Mouse (Mus musculus) brain, embryonic 14.5 days (tissue): ENCODE data around the gene Tulp2. TPM values are rescaled to one million over a fixed set of nuclear protein-coding genes. Genes with fewer than 3 reads are reported as not detected.

ENCODE experiments used
- DNase-seq: peaks from one replicate; pipeline ENCODE4 v3.0.0-alpha.2; 2011; ENCODE audit warnings: low read depth
- CTCF ChIP-seq: fragments of 200-500 bp; IDR thresholded peaks from 2 replicates; pipeline ENCODE4 v1.5.1; 2012; ENCODE audit warnings: inconsistent platforms, mild to moderate bottlenecking, moderate library complexity, borderline replicate concordance; ENCODE audit not compliant: insufficient read depth, insufficient read length; ENCODE audit errors: extremely low read depth
- POLR2A ChIP-seq: fragments of 200-500 bp; IDR thresholded peaks from 2 replicates; pipeline ENCODE4 v1.6.1; 2012; ENCODE audit warnings: mild to moderate bottlenecking, inconsistent platforms, borderline replicate concordance; ENCODE audit not compliant: poor library complexity, insufficient read depth, insufficient read length, severe bottlenecking; ENCODE audit errors: extremely low read depth
- polyA plus RNA-seq: library from polyadenylated mRNA; depleted of rRNA; stranded (reverse); fragments of >200 nt; gene quantifications from 2 replicates; pipeline ENCODE4 v1.2.3, GENCODE M21; 2012

The Tulp2 gene
- polyA plus RNA-seq, 1 experiment, result 0.11 TPM

DNA sequence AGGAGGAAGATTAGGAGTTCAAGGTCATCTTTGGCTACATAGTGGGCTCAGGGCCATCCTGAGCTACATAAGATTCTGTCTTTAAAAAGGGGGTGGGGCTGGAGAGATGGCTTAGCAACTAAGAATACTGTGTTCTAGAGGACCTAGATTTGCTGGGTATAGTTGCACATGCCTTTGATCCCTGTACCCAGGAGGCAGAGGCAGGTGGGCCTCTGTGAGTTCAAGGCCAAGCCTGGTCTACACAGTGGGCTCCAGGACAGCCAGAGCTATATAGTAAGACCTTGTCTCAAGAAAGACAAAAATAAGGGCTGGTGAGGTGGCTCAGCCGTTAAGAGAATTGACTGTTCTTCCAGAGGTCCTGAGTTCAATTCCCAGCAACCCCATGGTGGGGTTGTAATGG lies 31.7 kb upstream of the Tulp2 start:
- TF ChIP-seq CTCF (no peak), POLR2A (no peak)
- no peak for DNase-seq

DNA sequence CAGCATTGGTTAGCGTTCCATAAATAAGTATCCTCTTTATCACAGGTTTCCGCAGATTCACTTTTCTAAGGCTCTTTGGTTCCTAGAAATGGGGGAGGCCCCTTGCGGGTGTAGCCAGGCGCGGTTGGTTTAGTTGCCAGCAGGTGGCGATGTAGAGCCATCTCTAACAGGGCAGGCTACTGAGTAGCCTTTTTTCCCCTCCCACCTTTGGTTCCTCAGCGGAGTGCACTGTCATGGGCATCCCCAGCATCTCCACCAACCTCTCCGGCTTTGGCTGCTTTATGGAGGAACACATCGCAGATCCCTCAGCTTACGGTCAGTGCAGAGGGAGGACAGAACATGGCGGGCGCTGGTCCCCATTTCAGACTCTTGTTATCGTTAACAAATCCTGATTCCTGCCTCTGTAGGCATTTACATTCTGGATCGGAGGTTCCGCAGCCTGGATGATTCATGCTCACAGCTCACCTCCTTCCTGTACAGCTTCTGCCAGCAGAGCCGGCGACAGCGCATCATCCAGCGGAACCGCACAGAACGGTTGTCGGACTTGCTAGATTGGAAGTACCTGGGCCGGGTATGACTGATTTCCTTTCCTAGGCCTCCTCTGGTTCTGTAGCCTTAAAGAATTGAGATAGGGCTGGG lies 30.2 kb upstream of the Tulp2 start:
- TF ChIP-seq POLR2A (no peak), CTCF (peak; percentile 87)
- peak; percentile 81 for DNase-seq

DNA sequence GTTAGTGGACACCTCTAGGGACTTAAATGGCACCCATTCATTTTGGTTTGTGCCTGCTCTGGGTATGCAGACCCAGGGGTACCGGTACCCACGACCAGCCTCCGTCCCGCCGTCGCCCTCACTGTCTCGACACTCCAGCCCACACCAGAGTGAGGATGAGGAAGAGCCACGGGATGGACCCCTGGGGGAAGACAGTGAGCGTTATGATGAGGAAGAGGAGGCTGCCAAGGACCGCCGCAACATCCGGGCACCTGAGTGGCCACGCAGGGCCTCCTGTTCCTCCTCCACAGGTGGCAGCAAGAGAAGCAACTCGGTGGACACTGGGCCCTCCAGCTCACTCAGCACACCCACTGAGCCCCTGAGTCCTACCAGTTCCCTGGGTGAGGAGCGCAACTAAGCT lies 26.7 kb upstream of the Tulp2 start:
- no peak for DNase-seq
- TF ChIP-seq POLR2A, result no peak
- no peak for TF ChIP-seq CTCF

DNA sequence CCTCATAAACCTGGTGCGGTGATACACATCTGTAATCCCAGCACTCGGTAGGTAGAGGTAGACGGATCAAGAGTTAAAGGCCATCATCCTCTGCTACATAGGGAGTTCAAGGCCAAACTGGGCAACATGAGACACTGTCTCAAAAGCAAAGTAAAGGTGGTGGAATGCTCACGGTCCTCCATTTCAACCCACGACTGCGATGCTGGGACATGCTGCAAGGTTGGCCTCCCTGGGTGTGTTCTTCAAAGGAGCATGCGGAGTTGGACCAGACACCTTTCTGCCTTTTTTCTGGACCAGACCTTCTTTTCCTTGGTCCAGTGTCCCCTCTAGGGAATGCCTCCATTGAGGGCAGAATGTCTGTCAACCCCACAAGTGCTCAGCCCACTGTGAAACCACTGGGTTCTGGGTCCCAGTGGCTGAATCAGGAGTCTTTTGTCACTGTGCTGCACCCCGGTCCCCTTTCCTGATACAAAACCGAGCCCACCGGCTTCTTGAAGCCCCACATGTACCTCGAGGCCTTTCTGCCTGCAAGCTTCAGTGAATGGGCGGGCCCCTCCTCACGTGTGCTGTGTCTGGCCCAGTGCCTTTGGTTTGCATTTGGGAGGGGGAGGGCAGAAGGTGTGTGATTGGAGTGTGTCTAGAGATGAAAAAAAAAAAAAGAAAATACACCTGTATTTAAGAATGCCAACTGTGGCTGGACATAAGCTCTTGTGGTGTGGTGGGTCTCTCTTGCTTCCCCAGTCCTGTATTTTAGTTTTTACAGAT lies 25.6 kb upstream of the Tulp2 start:
- no peak for DNase-seq
- TF ChIP-seq POLR2A, result no peak
- no peak for TF ChIP-seq CTCF

DNA sequence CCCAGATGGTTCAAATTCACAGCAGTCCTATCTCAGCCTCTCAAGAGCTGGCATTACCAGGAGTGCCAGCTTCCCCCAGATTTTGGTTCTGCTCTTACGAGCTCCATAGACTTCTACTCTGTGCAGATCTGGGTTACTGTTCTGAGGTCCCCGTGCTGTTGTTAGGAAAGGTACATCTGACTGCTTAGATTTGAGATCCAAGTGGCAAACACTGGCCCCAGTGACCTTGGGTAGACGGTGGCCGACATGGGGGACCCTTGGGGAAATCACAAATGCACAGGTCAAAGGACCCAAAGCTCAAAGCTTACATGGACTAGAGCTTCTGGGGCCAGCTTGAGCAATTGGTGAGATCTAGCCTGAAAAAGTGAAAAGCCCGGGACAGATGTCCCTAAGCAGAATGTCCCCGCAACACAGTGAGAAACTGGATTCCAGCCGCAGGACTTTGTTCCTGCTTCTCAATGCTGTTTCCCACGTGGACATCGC lies 24.9 kb upstream of the Tulp2 start:
- TF ChIP-seq POLR2A (no peak), CTCF (no peak)
- no peak for DNase-seq

DNA sequence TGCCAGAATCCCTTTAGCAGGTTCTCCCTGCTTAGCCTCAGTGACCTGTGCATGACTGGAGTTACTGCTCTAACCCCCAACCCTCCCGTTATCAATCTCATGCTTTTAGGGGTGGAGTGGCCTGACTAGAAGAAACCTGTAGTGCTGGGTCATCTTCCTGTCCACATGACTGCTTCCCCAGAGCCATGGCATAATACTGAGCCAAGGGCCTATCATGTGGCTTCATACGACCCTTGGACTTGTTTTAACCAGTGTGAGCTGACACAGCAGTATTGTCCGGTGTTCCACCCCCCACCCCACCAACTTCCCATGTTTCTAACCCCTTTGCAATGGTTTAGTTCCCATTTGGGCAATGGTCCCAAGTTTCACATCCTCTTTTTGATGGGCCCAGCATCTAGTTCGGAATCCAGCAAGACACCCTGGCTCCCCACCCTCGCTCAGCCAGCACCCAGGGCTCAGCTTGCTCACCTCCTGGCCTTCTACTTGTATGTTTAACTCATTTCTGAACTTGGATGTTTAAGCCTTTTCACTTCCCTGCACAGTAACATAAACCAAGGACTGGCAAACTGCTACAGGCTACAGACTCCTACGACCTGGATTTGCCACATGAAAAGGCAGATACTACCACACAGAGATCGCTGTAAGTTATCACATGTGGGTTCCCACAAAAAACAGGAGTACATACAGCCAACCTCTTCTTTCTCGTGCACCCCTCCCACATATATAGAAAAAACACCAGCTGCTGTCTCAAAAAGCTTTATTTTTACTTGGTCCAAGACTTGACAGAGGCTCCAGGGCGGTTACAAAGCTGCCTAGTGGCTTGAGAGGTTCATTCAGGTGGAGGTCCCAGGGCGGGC lies 24.2 kb upstream of the Tulp2 start:
- no peak for TF ChIP-seq POLR2A
- no peak for TF ChIP-seq CTCF
- no peak for DNase-seq

DNA sequence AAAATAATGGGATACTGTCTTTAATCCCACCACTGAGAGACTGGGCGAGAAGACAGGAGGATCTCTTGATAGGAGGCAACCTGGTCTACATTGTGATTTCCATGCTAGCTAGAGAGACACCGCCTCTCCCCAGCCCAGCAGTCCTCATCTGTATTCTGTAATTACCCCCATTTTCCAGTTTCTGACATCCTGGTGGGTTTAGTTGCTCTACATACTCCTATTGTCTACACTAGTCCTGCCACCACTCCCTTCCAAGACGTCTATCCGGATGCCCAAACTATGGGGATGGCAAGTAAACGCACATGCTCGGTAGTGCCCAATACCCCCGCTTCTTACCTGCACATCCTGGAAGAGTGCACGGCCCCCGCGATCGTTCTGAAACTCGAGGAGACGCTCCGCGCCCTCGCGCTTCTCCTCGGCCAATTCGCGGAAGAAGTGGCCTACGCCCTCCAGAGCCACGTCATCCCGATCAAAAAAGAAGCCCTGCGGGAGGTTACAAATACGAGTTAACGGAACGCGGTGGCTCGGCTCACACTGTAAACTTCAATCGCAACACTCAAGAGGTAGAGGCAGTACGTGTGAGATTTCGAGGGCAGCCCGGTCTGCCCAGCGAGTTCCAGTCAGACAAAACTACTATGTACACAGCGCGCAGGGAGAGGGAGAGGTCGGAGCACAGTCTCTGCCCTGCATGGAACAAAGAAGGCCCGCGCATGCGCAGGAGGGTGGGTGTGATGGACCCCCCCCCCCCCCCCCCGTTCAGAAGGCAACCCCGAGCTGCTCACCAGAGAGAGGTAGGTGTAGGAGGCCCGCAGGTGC lies 22.7 kb upstream of the Tulp2 start:
- peak; percentile 91 for DNase-seq
- TF ChIP-seq POLR2A (no peak; the same call in 1 of the 2 replicates), CTCF (no peak)

DNA sequence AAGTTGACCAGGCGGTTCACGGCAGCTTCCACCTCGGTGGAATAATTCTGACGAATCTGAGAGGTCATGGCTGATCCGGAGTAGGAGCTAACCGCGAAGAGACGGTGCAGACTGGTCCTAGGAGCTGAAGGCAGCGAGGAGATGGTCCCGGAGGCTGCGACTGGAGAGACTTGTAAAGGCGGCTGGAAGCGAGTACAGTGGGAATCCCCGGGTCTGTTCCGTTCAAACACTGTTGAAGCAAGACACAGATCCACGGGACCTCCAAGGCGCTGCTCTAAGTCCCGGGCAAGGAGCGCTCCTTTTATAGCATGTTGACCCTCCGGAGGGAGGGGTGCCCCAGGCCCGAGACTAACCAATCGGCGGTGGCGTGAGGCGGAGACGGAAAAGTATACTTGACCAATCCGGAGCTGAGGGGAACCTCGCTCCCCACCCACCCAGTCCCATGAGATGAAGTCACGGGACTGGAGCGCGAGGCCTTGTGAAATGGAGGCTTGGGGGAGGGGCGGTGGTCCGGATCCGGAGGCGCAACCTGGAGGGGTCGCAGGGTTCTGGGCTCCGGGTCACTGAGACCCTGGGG lies 22.0 kb upstream of the Tulp2 start, which contains the start of gene Ftl1:
Gene Ftl1, minus strand, starts transcription at position 321 of the 577 bp plus-strand sequence.
- DNase-seq, result peak; percentile 100
- TF ChIP-seq POLR2A, result peak; percentile 75; the same call in 1 of the 2 replicates

DNA sequence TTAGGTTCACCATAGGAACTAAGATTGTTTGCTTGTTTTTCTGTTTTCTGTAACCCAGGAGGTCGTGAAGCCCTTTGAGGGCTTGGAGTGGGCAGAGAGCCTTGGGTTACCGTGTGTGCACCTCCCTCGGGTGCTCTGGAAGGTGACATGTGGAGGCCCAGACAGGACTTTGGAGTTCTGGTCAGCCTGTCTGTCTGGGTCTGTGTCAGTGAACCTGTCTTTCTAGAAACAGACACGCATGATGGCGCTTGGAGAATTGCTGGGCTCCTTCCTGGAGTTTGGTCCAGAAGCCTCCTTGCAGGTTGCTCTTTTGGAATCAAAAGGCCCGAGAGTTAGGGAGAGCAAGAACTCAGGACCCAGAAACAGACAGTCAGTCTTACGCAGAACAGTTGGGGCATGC lies 21.3 kb upstream of the Tulp2 start:
- no peak for DNase-seq
- no peak for TF ChIP-seq CTCF
- TF ChIP-seq POLR2A, result no peak

DNA sequence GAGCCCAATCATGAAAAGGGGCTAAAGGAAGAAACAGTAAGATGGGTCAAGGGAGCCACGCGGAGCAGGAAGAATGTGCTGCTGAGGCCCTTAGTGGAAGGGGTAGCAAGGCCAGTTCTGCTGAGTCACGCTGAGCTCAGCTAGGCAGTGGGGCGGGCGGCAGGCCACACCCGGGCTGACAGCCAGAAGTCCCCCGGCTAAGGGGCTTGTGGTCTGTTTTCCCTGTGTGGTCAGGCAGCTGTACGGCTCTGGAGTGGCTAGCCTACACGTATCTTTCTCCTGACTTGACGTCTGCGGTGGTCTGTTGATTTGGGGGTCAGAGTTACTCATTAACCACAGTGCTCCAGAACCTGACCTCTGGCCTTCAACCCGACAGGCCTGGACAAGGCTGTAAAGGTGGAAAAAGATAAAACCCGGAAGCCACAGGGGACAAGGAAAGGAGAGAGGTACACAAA lies 20.8 kb upstream of the Tulp2 start:
- no peak for TF ChIP-seq CTCF
- no peak for TF ChIP-seq POLR2A
- DNase-seq, result peak; percentile 70
